Comparison of ENCODE assay signal across 8 mouse cellular contexts in genomic region chr5:121191584-121191906, GRCm38 (mm10). TPM values are rescaled to one million over a fixed set of nuclear protein-coding genes. Genes with fewer than 3 reads are reported as not detected.
A peak's percentile ranks its signal among the peaks of the same experiment; 100 is the strongest.
DNase-seq lines count a peak whose midpoint lies in the region; ATAC-seq and TF ChIP-seq lines count a peak whose summit lies in the region.

No protein-coding gene starts in this region.

- WGBS in heart, postnatal 0 days, result 9% methylated on average over 17 of the region's 17 CpGs
- 10% methylated on average over 17 of the region's 17 CpGs for WGBS in hindbrain, embryonic 16.5 days
- WGBS in midbrain, embryonic 14.5 days, result 8% methylated on average over 17 of the region's 17 CpGs

- peak overlapping the region; percentile 96 for H3K9ac ChIP-seq in heart, postnatal 0 days (replicated peaks; ENCODE audit: low read depth, low read length)
- peak overlapping the region; percentile 71 for H3K9ac ChIP-seq in hindbrain, embryonic 16.5 days (ENCODE audit: low read depth, low read length)
- peak overlapping the region; percentile 95 for H3K9ac ChIP-seq in midbrain, embryonic 14.5 days (replicated peaks; ENCODE audit: low read length)

- peak overlapping the region; percentile 73 for H3K4me2 ChIP-seq in heart, postnatal 0 days (ENCODE audit: low read depth, low read length)
- H3K4me2 ChIP-seq in hindbrain, embryonic 16.5 days (ENCODE audit: low read length), result peak overlapping the region; percentile 87
- H3K4me2 ChIP-seq in midbrain, embryonic 14.5 days (ENCODE audit: low read length), result peak overlapping the region; percentile 89

- DNase-seq in heart, postnatal 0 days (ENCODE audit: low spot score), result no peak
- DNase-seq in heart, postnatal 36 days, result no peak
- no peak for DNase-seq in midbrain, embryonic 14.5 days
- no peak for DNase-seq in ovary, postnatal 14 days (ENCODE audit: low spot score)
- no peak for DNase-seq in right cerebral cortex, postnatal 36 days (ENCODE audit: low spot score in 2 of 2)
- no peak for DNase-seq in ovary, postnatal 36 days (ENCODE audit: low spot score)

- peak; percentile 0; the same call in 1 of the 2 replicates for ATAC-seq in heart, postnatal 0 days (ENCODE audit: insufficient read depth, low read depth)
- ATAC-seq in hindbrain, embryonic 16.5 days, result peak; percentile 66
- ATAC-seq in midbrain, embryonic 14.5 days (ENCODE audit: low FRiP score, low TSS enrichment), result peak; percentile 38; the same call in 1 of the 2 replicates

- peak overlapping the region; percentile 93 for H3K4me3 ChIP-seq in heart, postnatal 0 days (ENCODE audit: low read depth, low read length)
- peak overlapping the region; percentile 90 for H3K4me3 ChIP-seq in bone marrow macrophage, adult 2 months (ENCODE audit: insufficient read depth, low read length)
- H3K4me3 ChIP-seq in hindbrain, embryonic 16.5 days (ENCODE audit: low read length), result peak overlapping the region; percentile 95
- peak overlapping the region; percentile 93 for H3K4me3 ChIP-seq in midbrain, embryonic 14.5 days (replicated peaks; ENCODE audit: low read depth, low read length)

- TF ChIP-seq POLR2A in bone marrow macrophage, adult 2 months (IDR thresholded peaks at IDR 0.05; ENCODE audit: borderline replicate concordance, low read depth, low read length), result no peak; the same call in 1 of the 2 replicates

- TF ChIP-seq CTCF in heart, postnatal 0 days (IDR thresholded peaks at IDR 0.05; ENCODE audit: low read depth), result no peak
- 0 out of 2 replicates have a peak, but pooled peaks have one; percentile 27 for TF ChIP-seq CTCF in bone marrow macrophage, adult 2 months (IDR thresholded peaks at IDR 0.05; ENCODE audit: low read depth, low read length)

- H3K36me3 ChIP-seq in heart, postnatal 0 days (replicated peaks; ENCODE audit: control insufficient read depth, insufficient read depth, low read length), result no peaks in the 10 kb centered on the region
- H3K36me3 ChIP-seq in hindbrain, embryonic 16.5 days (ENCODE audit: control insufficient read depth, insufficient read depth, low read length), result no peaks in the 10 kb centered on the region
- H3K36me3 ChIP-seq in midbrain, embryonic 14.5 days (ENCODE audit: control insufficient read depth, insufficient read depth, low read length), result no peaks in the 10 kb centered on the region

- H3K9me3 ChIP-seq in heart, postnatal 0 days (replicated peaks; ENCODE audit: control insufficient read depth, low read length), result no peaks in the 10 kb centered on the region
- no peaks in the 10 kb centered on the region for H3K9me3 ChIP-seq in hindbrain, embryonic 16.5 days (ENCODE audit: control insufficient read depth, low read length)
- H3K9me3 ChIP-seq in midbrain, embryonic 14.5 days (ENCODE audit: control insufficient read depth, low read length), result no peaks in the 10 kb centered on the region

- H3K27ac ChIP-seq in heart, postnatal 0 days (ENCODE audit: low read depth), result peak overlapping the region; percentile 95
- H3K27ac ChIP-seq in bone marrow macrophage, adult 2 months (ENCODE audit: insufficient read depth, low read depth, low read length), result peak overlapping the region; percentile 62
- H3K27ac ChIP-seq in hindbrain, embryonic 16.5 days (ENCODE audit: low read depth, low read length), result peak overlapping the region; percentile 71
- peak overlapping the region; percentile 84 for H3K27ac ChIP-seq in midbrain, embryonic 14.5 days (replicated peaks; ENCODE audit: low read depth, low read length)

- intact Hi-C loops in heart, postnatal 36 days (cut with DNase I), result no loop called here

- no peaks in the 10 kb centered on the region for H3K27me3 ChIP-seq in heart, postnatal 0 days (ENCODE audit: control insufficient read depth, insufficient read depth, low read length)
- no peaks in the 10 kb centered on the region for H3K27me3 ChIP-seq in hindbrain, embryonic 16.5 days (replicated peaks; ENCODE audit: control insufficient read depth, insufficient read depth, low read length)
- no peaks in the 10 kb centered on the region for H3K27me3 ChIP-seq in midbrain, embryonic 14.5 days (ENCODE audit: control insufficient read depth, insufficient read depth, low read length)

- H3K4me1 ChIP-seq in heart, postnatal 0 days (ENCODE audit: control insufficient read depth, insufficient read depth), result peaks cover 34% of the 10 kb centered on the region
- H3K4me1 ChIP-seq in bone marrow macrophage, adult 2 months (ENCODE audit: control insufficient read depth, insufficient read depth, low read length), result peaks cover 35% of the 10 kb centered on the region
- H3K4me1 ChIP-seq in hindbrain, embryonic 16.5 days (ENCODE audit: control insufficient read depth, insufficient read depth, low read depth, low read length), result peaks cover 31% of the 10 kb centered on the region
- H3K4me1 ChIP-seq in midbrain, embryonic 14.5 days (ENCODE audit: control insufficient read depth, insufficient read depth, low read length), result peaks cover 21% of the 10 kb centered on the region

- TF ChIP-seq EP300 in heart, postnatal 0 days (IDR thresholded peaks at IDR 0.05; ENCODE audit: low read depth), result no peak

RNA-seq across cellular contexts. Expression of gene Ptpn11, which starts 0.3 kb away (rescaled TPM):
- 45.0 and 45.5 TPM in 2 replicates for total RNA-seq in heart, postnatal 0 days (2014; rRNA removed; ENCODE audit: low replicate concordance)
- polyA plus RNA-seq in heart, postnatal 0 days (2015; fragmentation: Nextera tagmentation; extraction: Ambion mirVana), result 23.9 and 24.7 TPM in 2 replicates
- total RNA-seq in heart, postnatal 36 days (2021), result 100 to 1,000 TPM; 166 to 210 TPM
- polyA plus RNA-seq in bone marrow macrophage, adult 2 months (2012; ENCODE audit: insufficient read depth, insufficient read length, missing spikeins), result 22.8 and 28.3 TPM in 2 replicates
- polyA plus RNA-seq in hindbrain, embryonic 16.5 days (2015; fragmentation: Nextera tagmentation; extraction: Ambion mirVana), result 18.8 and 20.9 TPM in 2 replicates
- polyA plus RNA-seq in midbrain, embryonic 14.5 days (2014; fragmentation: Nextera tagmentation; extraction: Ambion mirVana), result 29.7 and 32.7 TPM in 2 replicates

RNA-seq across cellular contexts. Expression of gene Rpl6, which starts 12.7 kb away (rescaled TPM):
- 472 and 482 TPM in 2 replicates for total RNA-seq in heart, postnatal 0 days (2014; rRNA removed; ENCODE audit: low replicate concordance)
- polyA plus RNA-seq in heart, postnatal 0 days (2015; fragmentation: Nextera tagmentation; extraction: Ambion mirVana), result 287 and 306 TPM in 2 replicates
- total RNA-seq in heart, postnatal 36 days (2021), result 100 to 1,000 TPM; 519 to 543 TPM
- polyA plus RNA-seq in bone marrow macrophage, adult 2 months (2012; ENCODE audit: insufficient read depth, insufficient read length, missing spikeins), result 1,191 and 1,194 TPM in 2 replicates
- 318 and 333 TPM in 2 replicates for polyA plus RNA-seq in hindbrain, embryonic 16.5 days (2015; fragmentation: Nextera tagmentation; extraction: Ambion mirVana)
- polyA plus RNA-seq in midbrain, embryonic 14.5 days (2014; fragmentation: Nextera tagmentation; extraction: Ambion mirVana), result 432 and 438 TPM in 2 replicates

RNA-seq across cellular contexts. Expression of gene Hectd4, which starts 28.5 kb away (rescaled TPM):
- 18.8 and 19.5 TPM in 2 replicates for total RNA-seq in heart, postnatal 0 days (2014; rRNA removed; ENCODE audit: low replicate concordance)
- 1.8 and 2.0 TPM in 2 replicates for polyA plus RNA-seq in heart, postnatal 0 days (2015; fragmentation: Nextera tagmentation; extraction: Ambion mirVana)
- total RNA-seq in heart, postnatal 36 days (2021), result 10 to 100 TPM; 21.1 to 24.4 TPM
- polyA plus RNA-seq in bone marrow macrophage, adult 2 months (2012; ENCODE audit: insufficient read depth, insufficient read length, missing spikeins), result 11.5 and 11.7 TPM in 2 replicates
- 16.6 and 17.1 TPM in 2 replicates for polyA plus RNA-seq in hindbrain, embryonic 16.5 days (2015; fragmentation: Nextera tagmentation; extraction: Ambion mirVana)
- polyA plus RNA-seq in midbrain, embryonic 14.5 days (2014; fragmentation: Nextera tagmentation; extraction: Ambion mirVana), result 32.1 and 35.4 TPM in 2 replicates

Comparison
In these comparisons a context has a peak if more than half of its experiments do, and no peak if none do; other contexts are left out.
1. ATAC-seq: peak in every context shown above with its lines; median percentile 66 in hindbrain, embryonic 16.5 days; 38 in midbrain, embryonic 14.5 days; 0 in heart, postnatal 0 days.